Mouse (Mus musculus) CD4-positive, CD25-positive, alpha-beta regulatory T cell, adult 4 months (primary cell): ENCODE data around the gene Afm. TPM values are rescaled to one million over a fixed set of nuclear protein-coding genes. Genes with fewer than 3 reads are reported as not detected.

Source experiments
- polyA plus RNA-seq, 2 experiments: library from polyadenylated mRNA; unstranded; fragments of 100-300 nt; shearing (Covaris generic); gene quantifications; one replicate each; pipeline ENCODE4 v1.2.1; 2017

Afm gene
- polyA plus RNA-seq, 2 experiments from 2014 or later: not detected

Other genes starting within 250 kb of the Afm start
- gene Ankrd17, start 152.4 kb upstream of the Afm start, polyA plus RNA-seq: 10 to 100 TPM; 44.6 to 53.6 TPM
- 1 to 10 TPM; 2.2 to 2.5 TPM for gene Gm9958, start 151.7 kb upstream of the Afm start, polyA plus RNA-seq
- gene Alb, start 58.0 kb upstream of the Afm start, polyA plus RNA-seq: not detected
- 1 to 10 TPM; 3.0 to 5.1 TPM for gene Afp, start 28.2 kb upstream of the Afm start, polyA plus RNA-seq
- gene 5830473C10Rik, start 42.2 kb downstream of the Afm start, polyA plus RNA-seq: under 1 TPM in 1 of 2 experiments, not detected in 1; 0.16 TPM
- gene Rassf6, start 121.7 kb downstream of the Afm start, polyA plus RNA-seq: 1 to 10 TPM; 2.0 to 2.9 TPM
- not detected for gene Cxcl5, start 240.4 kb downstream of the Afm start, polyA plus RNA-seq
- not detected for gene Ppbp, start 249.6 kb downstream of the Afm start, polyA plus RNA-seq